Mouse (Mus musculus): Measurements from ENCODE around the gene 1810010D01Rik. TPM values are rescaled to one million over a fixed set of nuclear protein-coding genes. Genes with fewer than 3 reads are reported as not detected.

Gene 1810010D01Rik
- polyA plus RNA-seq, 1 experiment from 2014 or later = not detected

DNA sequence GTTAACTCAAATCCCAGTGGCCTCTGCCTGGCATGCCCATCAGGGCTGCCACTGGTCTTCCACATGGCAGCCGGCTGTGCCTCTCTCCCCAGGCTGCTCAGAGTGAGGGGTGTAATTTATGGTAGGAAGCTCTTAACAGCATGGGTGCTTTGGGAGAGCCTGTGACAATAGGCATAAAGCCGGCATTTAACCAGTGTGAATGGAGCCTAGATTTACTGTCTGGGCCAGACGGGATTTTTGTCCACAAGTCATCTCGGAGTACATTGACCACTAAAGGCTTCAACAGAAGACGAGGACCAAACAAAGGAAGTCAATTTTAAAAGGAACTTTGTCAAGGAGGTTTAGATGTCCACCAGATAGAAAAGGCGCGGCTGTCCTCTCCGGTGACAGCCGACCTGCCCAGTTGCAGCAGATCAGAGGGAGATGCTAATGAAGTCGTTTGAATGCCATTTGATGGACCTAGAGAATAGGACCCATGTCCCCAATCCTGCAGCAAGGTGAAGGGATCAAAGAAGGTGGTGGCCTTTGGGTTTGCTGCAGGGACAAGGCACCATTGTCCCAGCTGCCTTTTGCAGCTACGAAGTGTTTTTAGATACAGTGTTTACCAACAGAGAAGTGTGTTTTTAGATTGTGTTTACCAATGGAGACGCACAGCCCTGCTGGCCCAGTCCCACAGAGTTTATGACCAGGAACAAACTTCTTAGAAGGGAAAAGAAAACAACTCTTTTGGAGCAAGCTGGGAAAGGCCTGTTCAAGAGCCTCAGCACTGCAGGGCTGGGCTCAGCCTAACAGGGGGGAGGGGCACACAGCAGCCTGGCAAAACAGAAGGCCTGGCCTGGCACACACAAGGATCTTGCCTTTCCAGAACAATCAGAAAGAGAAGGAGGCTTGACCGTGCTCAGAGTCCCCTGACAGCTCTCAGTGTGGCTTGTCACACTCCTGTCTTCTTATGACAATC lies 48.4 kb downstream of the 1810010D01Rik start:
- WGBS = 55% methylated on average over 13 of the region's 13 CpGs
- Histone ChIP-seq H3K4me1 (replicated peaks; ENCODE audit: control insufficient read depth, insufficient read depth, low read length) (peaks cover 10% of the 10 kb centered on the region), H3K9me3 (ENCODE audit: control insufficient read depth, low read length) (no peaks in the 10 kb centered on the region), H3K4me2 (ENCODE audit: low read depth, low read length) (no peak overlapping the region), H3K27ac (ENCODE audit: low read length) (peak overlapping the region; percentile 41), H3K27me3 (ENCODE audit: control insufficient read depth, insufficient read depth, low read depth, low read length) (no peaks in the 10 kb centered on the region), H3K4me3 (ENCODE audit: low read length) (no peak overlapping the region), H3K36me3 (ENCODE audit: control insufficient read depth, insufficient read depth, low read length) (no peaks in the 10 kb centered on the region), H3K9ac (ENCODE audit: low read length) (no peak overlapping the region)
- ATAC-seq (ENCODE audit: low read depth) = peak; percentile 89

Other genes starting within 250 kb of the 1810010D01Rik start
- 11.7 and 12.3 TPM in 2 replicates for gene Tpcn2, start 75.9 kb upstream of the 1810010D01Rik start, polyA plus RNA-seq (2015; fragmentation: Nextera tagmentation; extraction: Ambion mirVana)
- gene Mrgprf, start 92.7 kb upstream of the 1810010D01Rik start, polyA plus RNA-seq (2015; fragmentation: Nextera tagmentation; extraction: Ambion mirVana) = 2.2 and 2.4 TPM in 2 replicates
- not detected in 2 replicates for gene Mrgprd, start 106.7 kb upstream of the 1810010D01Rik start, polyA plus RNA-seq (2015; fragmentation: Nextera tagmentation; extraction: Ambion mirVana)

Measured in lung, embryonic 16.5 days (tissue).